Comparison of ENCODE assay signal across 8 mouse cellular contexts in the genomic region with DNA sequence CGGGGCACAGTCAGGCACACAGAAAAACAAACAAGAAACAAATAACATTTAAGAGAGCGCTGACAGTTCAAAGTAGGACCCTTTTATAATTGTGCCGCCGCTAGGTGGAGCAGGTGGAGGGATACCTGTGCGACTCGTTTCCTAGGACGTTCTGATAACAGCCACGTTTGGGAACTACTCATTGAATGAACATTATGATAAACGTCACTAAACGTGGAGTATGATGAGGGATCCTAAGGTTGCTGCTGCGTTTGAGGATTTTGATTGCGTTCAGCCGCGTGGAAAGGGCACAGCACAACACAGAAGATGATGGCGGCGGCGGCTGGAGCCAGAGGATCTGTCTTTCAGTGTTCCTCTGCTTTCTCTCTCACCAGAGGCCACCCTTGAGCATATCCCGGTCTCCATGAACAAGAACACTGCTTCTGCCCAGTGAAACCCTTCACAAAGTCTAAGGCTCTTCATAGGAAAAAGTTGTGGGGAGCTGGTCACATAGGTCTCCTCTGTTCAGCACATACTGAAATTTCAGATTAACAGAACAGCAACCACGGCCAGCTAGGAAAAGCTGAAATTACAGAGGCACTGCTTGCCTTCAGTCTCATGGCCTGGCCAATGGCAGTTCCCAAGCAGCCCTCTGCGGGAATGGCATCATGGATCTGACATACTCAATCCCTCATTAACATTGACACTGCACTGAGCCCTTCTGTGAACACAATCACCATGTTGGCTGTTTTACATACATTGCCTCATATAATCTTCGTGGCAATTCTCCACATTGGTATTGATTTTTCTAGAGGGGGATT. TPM values are rescaled to one million over a fixed set of nuclear protein-coding genes. Genes with fewer than 3 reads are reported as not detected.
A peak's percentile ranks its signal among the peaks of the same experiment; 100 is the strongest.
DNase-seq lines count a peak whose midpoint lies in the region; ATAC-seq and TF ChIP-seq lines count a peak whose summit lies in the region.

No protein-coding gene starts in this region.

- H3K9ac ChIP-seq in ES-E14 (ENCODE audit: insufficient read depth, low read depth, low read length, poor library complexity, severe bottlenecking): no peak overlapping the region; the same call in 1 of the 2 replicates
- peak overlapping the region; percentile 39 for H3K9ac ChIP-seq in forebrain, embryonic 15.5 days (replicated peaks)
- H3K9ac ChIP-seq in intestine, postnatal 0 days (ENCODE audit: low read depth, low read length): no peak overlapping the region
- H3K9ac ChIP-seq in midbrain, embryonic 11.5 days (ENCODE audit: low read length): peak overlapping the region; percentile 13; the same call in 1 of the 2 replicates
- H3K9ac ChIP-seq in stomach, postnatal 0 days (ENCODE audit: low read length): no peak overlapping the region

- no peaks in the 10 kb centered on the region for H3K36me3 ChIP-seq in ES-E14 (ENCODE audit: control insufficient read depth, insufficient read depth, low read length, poor library complexity, severe bottlenecking)
- H3K36me3 ChIP-seq in forebrain, embryonic 15.5 days: no peaks in the 10 kb centered on the region
- no peaks in the 10 kb centered on the region for H3K36me3 ChIP-seq in intestine, postnatal 0 days (ENCODE audit: control insufficient read depth, insufficient read depth)
- H3K36me3 ChIP-seq in midbrain, embryonic 11.5 days (ENCODE audit: control insufficient read depth, insufficient read depth, low read length): no peaks in the 10 kb centered on the region
- no peaks in the 10 kb centered on the region for H3K36me3 ChIP-seq in stomach, postnatal 0 days (ENCODE audit: control insufficient read depth, insufficient read depth, low read length)

- in situ Hi-C loops in ES-E14 (cut with MboI; ENCODE audit: low sequenced_read_pairs in 2 of 2, unreplicated experiment in 2 of 2): loop anchor here in 1 of 2 experiments (10.0 kb wide), 1 partner anchor 223 kb away; no protein-coding TSS in a partner anchor

- peak; percentile 24 for DNase-seq in ES-E14 (ENCODE audit: low read depth, low spot score)
- DNase-seq in cerebellum, adult 11 months: peak; percentile 54
- peak; percentile 38 to 71 for DNase-seq in left cerebral cortex, postnatal 14 days (ENCODE audit: low spot score in 2 of 2)
- DNase-seq in midbrain, embryonic 11.5 days (ENCODE audit: low spot score, missing footprints): peak; percentile 90
- peak; percentile 60 for DNase-seq in stomach, postnatal 0 days (ENCODE audit: low spot score)

- 11% methylated on average over 21 of the region's 21 CpGs for WGBS in forebrain, embryonic 15.5 days
- WGBS in intestine, postnatal 0 days: 14% methylated on average over 21 of the region's 21 CpGs
- 15% methylated on average over 21 of the region's 21 CpGs for WGBS in midbrain, embryonic 11.5 days
- WGBS in stomach, postnatal 0 days: 13% methylated on average over 21 of the region's 21 CpGs

- peak overlapping the region; percentile 27 to 55; a peak in 3 of 4 replicates for H3K4me3 ChIP-seq in ES-E14 (ENCODE audit: insufficient read depth in 1 of 2, low read depth in 1 of 2, low read length in 2 of 2, poor library complexity in 1 of 2, severe bottlenecking in 1 of 2)
- peak overlapping the region; percentile 39 for H3K4me3 ChIP-seq in forebrain, embryonic 15.5 days
- 0 out of 2 replicates have a peak overlapping the region, but pooled peaks have one; percentile 21 for H3K4me3 ChIP-seq in intestine, postnatal 0 days (ENCODE audit: low read depth, low read length)
- H3K4me3 ChIP-seq in midbrain, embryonic 11.5 days (ENCODE audit: low read depth, low read length): peak overlapping the region; percentile 25
- H3K4me3 ChIP-seq in stomach, postnatal 0 days (ENCODE audit: low read depth, low read length): 0 out of 2 replicates have a peak overlapping the region, but pooled peaks have one; percentile 3

- H3K27ac ChIP-seq in ES-E14 (ENCODE audit: insufficient read depth, low read depth, low read length, poor library complexity, severe bottlenecking): no peak overlapping the region
- H3K27ac ChIP-seq in forebrain, embryonic 15.5 days (replicated peaks): no peak overlapping the region
- no peak overlapping the region for H3K27ac ChIP-seq in intestine, postnatal 0 days (ENCODE audit: low read depth, low read length)
- no peak overlapping the region for H3K27ac ChIP-seq in midbrain, embryonic 11.5 days (ENCODE audit: low read depth, low read length)
- no peak overlapping the region for H3K27ac ChIP-seq in stomach, postnatal 0 days (replicated peaks)

- intact Hi-C loops in left cerebral cortex, postnatal 14 days (cut with DNase I): loop anchor here (2.0 to 10.0 kb wide), 2 partner anchors 223 to 463 kb away; no protein-coding TSS in a partner anchor

- peak; percentile 79 for ATAC-seq in forebrain, embryonic 15.5 days (replicated peaks)
- no peak for ATAC-seq in intestine, postnatal 0 days
- ATAC-seq in midbrain, embryonic 11.5 days (ENCODE audit: low FRiP score): peak; percentile 88
- no peak for ATAC-seq in stomach, postnatal 0 days (ENCODE audit: low FRiP score, low TSS enrichment)
- no peak for ATAC-seq in erythroblast, adult 5-6 weeks (replicated peaks; ENCODE audit: low FRiP score, poor library complexity, severe bottlenecking)

- TF ChIP-seq EP300 in stomach, postnatal 0 days (optimal IDR thresholded peaks at IDR 0.05): no peak

- H3K9me3 ChIP-seq in ES-E14 (ENCODE audit: control insufficient read depth, insufficient read depth, low read depth, low read length): no peaks in the 10 kb centered on the region
- no peaks in the 10 kb centered on the region for H3K9me3 ChIP-seq in forebrain, embryonic 15.5 days
- no peaks in the 10 kb centered on the region for H3K9me3 ChIP-seq in intestine, postnatal 0 days (ENCODE audit: control insufficient read depth)
- H3K9me3 ChIP-seq in midbrain, embryonic 11.5 days (ENCODE audit: control insufficient read depth, low read length): no peaks in the 10 kb centered on the region
- no peaks in the 10 kb centered on the region for H3K9me3 ChIP-seq in stomach, postnatal 0 days (ENCODE audit: control insufficient read depth, low read length)

- no peaks in the 10 kb centered on the region for H3K4me1 ChIP-seq in ES-E14 (ENCODE audit: control insufficient read depth in 2 of 2, insufficient read depth in 2 of 2, low read length in 2 of 2, poor library complexity in 1 of 2)
- H3K4me1 ChIP-seq in forebrain, embryonic 15.5 days: no peaks in the 10 kb centered on the region
- no peaks in the 10 kb centered on the region for H3K4me1 ChIP-seq in intestine, postnatal 0 days (replicated peaks; ENCODE audit: control insufficient read depth, insufficient read depth, low read length)
- H3K4me1 ChIP-seq in midbrain, embryonic 11.5 days (ENCODE audit: control insufficient read depth, insufficient read depth, low read length): no peaks in the 10 kb centered on the region
- H3K4me1 ChIP-seq in stomach, postnatal 0 days (replicated peaks; ENCODE audit: control insufficient read depth, insufficient read depth): no peaks in the 10 kb centered on the region

- TF ChIP-seq CTCF in intestine, postnatal 0 days (IDR thresholded peaks at IDR 0.05; ENCODE audit: low read depth): peak; percentile 77
- peak; percentile 71 for TF ChIP-seq CTCF in stomach, postnatal 0 days (IDR thresholded peaks at IDR 0.05; ENCODE audit: low read depth)

- no peaks in the 10 kb centered on the region for H3K27me3 ChIP-seq in forebrain, embryonic 15.5 days
- no peaks in the 10 kb centered on the region for H3K27me3 ChIP-seq in intestine, postnatal 0 days (replicated peaks; ENCODE audit: control insufficient read depth, insufficient read depth, low read length)
- H3K27me3 ChIP-seq in midbrain, embryonic 11.5 days (ENCODE audit: control insufficient read depth, insufficient read depth, low read length): no peaks in the 10 kb centered on the region
- H3K27me3 ChIP-seq in stomach, postnatal 0 days (ENCODE audit: control insufficient read depth, insufficient read depth, low read length): no peaks in the 10 kb centered on the region

- H3K4me2 ChIP-seq in forebrain, embryonic 15.5 days (replicated peaks): peak overlapping the region; percentile 48
- H3K4me2 ChIP-seq in intestine, postnatal 0 days (replicated peaks; ENCODE audit: low read depth): peak overlapping the region; percentile 63
- H3K4me2 ChIP-seq in midbrain, embryonic 11.5 days: peak overlapping the region; percentile 42
- peak overlapping the region; percentile 29 for H3K4me2 ChIP-seq in stomach, postnatal 0 days (replicated peaks; ENCODE audit: low read depth)

TF ChIP-seq in ES-E14, 5 proteins besides CTCF, POLR2A, EP300 and RAD21:
- 0 out of 2 replicates have a peak, but pooled peaks have one; percentile 7 for TF ChIP-seq ZC3H11A (IDR thresholded peaks at IDR 0.05; ENCODE audit: borderline replicate concordance, low read depth, low read length)
- no peak for TF ChIP-seq ZNF384 (IDR thresholded peaks at IDR 0.05; ENCODE audit: low read depth, low read length)

RNA-seq across cellular contexts. Expression of a gene that starts 55.5 kb away (rescaled TPM):
- total RNA-seq in ES-E14 (2012; rRNA removed): 0.21 and 0.36 TPM in 2 replicates
- 2.3 and 2.8 TPM in 2 replicates for polyA plus RNA-seq in forebrain, embryonic 15.5 days (2015; fragmentation: Nextera tagmentation; extraction: Ambion mirVana)
- polyA plus RNA-seq in intestine, postnatal 0 days (2015; fragmentation: Nextera tagmentation; extraction: Ambion mirVana): 0.10 and 0.25 TPM in 2 replicates
- 10 to 100 TPM; 22.3 to 23.8 TPM for total RNA-seq in left cerebral cortex, postnatal 14 days (2021)
- 1.4 and 2.8 TPM in 2 replicates for polyA plus RNA-seq in midbrain, embryonic 11.5 days (2014; fragmentation: Nextera tagmentation; extraction: Ambion mirVana)
- 0.15 and 0.16 TPM in 2 replicates for polyA plus RNA-seq in stomach, postnatal 0 days (2015; fragmentation: Nextera tagmentation; extraction: Ambion mirVana)
- total RNA-seq in erythroblast, adult 5-6 weeks (2015; ENCODE audit: low replicate concordance): not detected in 2 replicates
- total RNA-seq in erythroblast, adult 5-6 weeks (2017; ENCODE audit: low replicate concordance): not detected in 2 replicates

Comparison
In these comparisons a context has a peak if more than half of its experiments do, and no peak if none do; other contexts are left out.
1. DNase-seq: peak in every context shown above with its lines; median percentile 90 in midbrain, embryonic 11.5 days; 60 in stomach, postnatal 0 days; 54 in left cerebral cortex, postnatal 14 days; 54 in cerebellum, adult 11 months; 24 in ES-E14.
2. H3K9ac ChIP-seq: peak in forebrain, embryonic 15.5 days (single experiment) and midbrain, embryonic 11.5 days (single experiment); none in ES-E14 (single experiment), intestine, postnatal 0 days (single experiment) and stomach, postnatal 0 days (single experiment).
3. ATAC-seq: peak in forebrain, embryonic 15.5 days (single experiment) and midbrain, embryonic 11.5 days (single experiment); none in intestine, postnatal 0 days (single experiment), stomach, postnatal 0 days (single experiment) and erythroblast, adult 5-6 weeks (single experiment).
4. Peak in every context shown above with its lines, with median percentiles within 50 percentile points of each other: H3K4me3 ChIP-seq and H3K4me2 ChIP-seq.